Mouse (Mus musculus) neural tube, postnatal 0 days (tissue): ENCODE data around the gene Sema4c. TPM values are rescaled to one million over a fixed set of nuclear protein-coding genes. Genes with fewer than 3 reads are reported as not detected.

Source experiments
- microRNA-seq: library from miRNA; unstranded; fragments of <30 nt; microRNA quantifications from one replicate; pipeline ENCODE4, GENCODE M21; 2016
- polyA plus RNA-seq: library from polyadenylated mRNA; unstranded; fragments of >200 nt; fragmentation: Nextera tagmentation; extraction: Ambion mirVana; gene quantifications from 2 replicates; pipeline ENCODE4 v1.2.1, GENCODE M21; 2015

Gene Sema4c
- 13.3 and 15.0 TPM in 2 replicates for polyA plus RNA-seq

GRCm38 (mm10) chr1:36558031-36558993 lies at the start of gene Sema4c:
Sema4c (minus strand) TSS chr1:36558349.

GRCm38 (mm10) chr1:36546888-36547471 lies 11.2 kb downstream of the Sema4c start, which contains the start of gene Ankrd39:
Ankrd39 (minus strand) TSS chr1:36547445.

GRCm38 (mm10) chr1:36539186-36539585 lies 19.0 kb downstream of the Sema4c start, which contains the start of gene Gm42417:
Gm42417 (minus strand) TSS chr1:36539429.

GRCm38 (mm10) chr1:36536783-36537182 lies 21.4 kb downstream of the Sema4c start, which contains the start of gene Ankrd23:
Ankrd23 (minus strand) TSS chr1:36536883.

GRCm38 (mm10) chr1:36511289-36512021 lies 46.7 kb downstream of the Sema4c start, which contains the start of gene Cnnm3:
Cnnm3 (plus strand) TSS chr1:36511867.

Small RNAs within 50 kb of the gene (microRNA-seq; reads per million reads assigned to microRNA genes)
- not detected for gene Gm47280

Other genes with a start within 250 kb of the Sema4c start
- gene Kansl3, start 189.2 kb downstream of the Sema4c start, polyA plus RNA-seq = 26.1 and 29.2 TPM in 2 replicates
- gene Fer1l5, start 186.1 kb downstream of the Sema4c start, polyA plus RNA-seq = 0.75 and 1.4 TPM in 2 replicates
- gene Lman2l, start 113.1 kb downstream of the Sema4c start, polyA plus RNA-seq = 45.8 and 47.6 TPM in 2 replicates
- gene Cnnm4, start 86.7 kb downstream of the Sema4c start, polyA plus RNA-seq = 10.9 and 12.5 TPM in 2 replicates
- gene Cnnm3, start 46.5 kb downstream of the Sema4c start, polyA plus RNA-seq = 5.5 and 6.0 TPM in 2 replicates
- 12.1 and 12.8 TPM in 2 replicates for gene Ankrd23, start 21.5 kb downstream of the Sema4c start, polyA plus RNA-seq
- gene Gm42417, start 18.9 kb downstream of the Sema4c start, polyA plus RNA-seq = 1.0 TPM in 1 of 2 replicates, not detected in the other
- gene Ankrd39, start 10.9 kb downstream of the Sema4c start, polyA plus RNA-seq = 37.0 and 39.4 TPM in 2 replicates
- 0.37 and 0.61 TPM in 2 replicates for gene Fam178b, start 124.8 kb upstream of the Sema4c start, polyA plus RNA-seq
- 1,119 and 1,157 TPM in 2 replicates for gene Cox5b, start 133.1 kb upstream of the Sema4c start, polyA plus RNA-seq
- gene 4933424G06Rik, start 151.8 kb upstream of the Sema4c start, polyA plus RNA-seq = 0.48 and 1.4 TPM in 2 replicates
- gene Actr1b, start 156.1 kb upstream of the Sema4c start, polyA plus RNA-seq = 107 and 117 TPM in 2 replicates
- 1.5 TPM in 2 replicates for gene Zap70, start 203.4 kb upstream of the Sema4c start, polyA plus RNA-seq